Mouse (Mus musculus): Measurements from ENCODE around the gene Hmg20b. TPM values are rescaled to one million over a fixed set of nuclear protein-coding genes. Genes with fewer than 3 reads are reported as not detected.

Gene Hmg20b
- total and polyA plus RNA-seq, 3 experiments: 54.9 to 58.1 (median 55.6) TPM

DNA sequence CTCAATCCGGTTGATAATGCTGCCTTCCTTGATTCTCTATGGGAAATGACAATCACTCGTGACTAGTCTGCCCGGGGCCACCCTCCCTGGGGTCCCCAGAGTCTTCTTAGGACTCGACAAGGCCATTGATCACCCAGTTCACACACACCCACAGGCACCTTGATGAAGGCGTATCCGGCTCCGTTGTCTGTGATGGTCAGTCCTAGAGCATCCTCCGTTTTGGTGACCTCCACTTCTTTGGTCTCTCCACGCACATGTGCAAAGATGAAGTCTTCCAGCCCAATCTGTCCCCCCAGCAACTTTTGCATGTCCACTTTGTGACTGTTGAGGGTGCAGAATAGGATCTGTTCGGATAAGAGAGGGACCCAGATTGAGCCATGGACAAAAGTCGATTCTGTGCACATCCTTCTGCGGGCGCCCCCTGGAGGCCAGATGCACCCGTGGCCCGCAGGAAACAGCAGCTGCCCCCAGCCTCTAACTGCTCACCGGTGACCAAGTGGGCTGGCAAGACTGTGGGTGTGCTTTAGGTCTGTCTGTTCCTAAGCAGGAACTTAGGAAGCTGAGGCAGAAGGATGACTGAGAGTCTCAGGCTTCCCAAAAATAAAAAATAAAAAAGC, 8.8 kb downstream of the Hmg20b start:
- Histone ChIP-seq H3K27me3 (ENCODE audit: control insufficient read depth, insufficient read depth, low read length) (0 out of 2 replicates have a peak, but pooled peaks cover 2% of the 10 kb centered on the region), H3K9ac (ENCODE audit: low read depth, low read length) (no peak overlapping the region), H3K27ac (peak overlapping the region; percentile 11; the same call in 1 of the 2 replicates), H3K4me1 (ENCODE audit: control insufficient read depth, insufficient read depth, low read length) (peaks cover 7% of the 10 kb centered on the region), H3K36me3 (ENCODE audit: control insufficient read depth, insufficient read depth, low read length) (no peaks in the 10 kb centered on the region), H3K79me2 (replicated peaks; ENCODE audit: control insufficient read depth, insufficient read depth, low read length) (no peaks in the 10 kb centered on the region; the same call in 1 of the 2 replicates), H3K4me3 (no peak overlapping the region; the same call in 1 of the 2 replicates)
- intact Hi-C loops (cut with DNase I): loop anchor here (1.0 kb wide), 1 partner anchor 21 kb away; no protein-coding TSS in a partner anchor
- peak; percentile 97 for TF ChIP-seq CTCF (IDR thresholded peaks at IDR 0.05)
- TF ChIP-seq POLR2A (IDR thresholded peaks at IDR 0.05; ENCODE audit: insufficient read depth, low read depth, low read length): no peak
- TF ChIP-seq EP300 (IDR thresholded peaks at IDR 0.05; ENCODE audit: insufficient read depth, low read depth, low read length): 0 out of 2 replicates have a peak, but pooled peaks have one; percentile 18
- WGBS: 35% methylated on average over 16 of the region's 16 CpGs
- DNase-seq: peak; percentile 73 to 85

GRCm38 (mm10) chr10:81340551-81341332, 9.5 kb downstream of the Hmg20b start:
- Histone ChIP-seq H3K79me2 (replicated peaks; ENCODE audit: control insufficient read depth, insufficient read depth, low read length) (no peaks in the 10 kb centered on the region; the same call in 1 of the 2 replicates), H3K27ac (no peak overlapping the region), H3K9ac (ENCODE audit: low read depth, low read length) (no peak overlapping the region), H3K27me3 (ENCODE audit: control insufficient read depth, insufficient read depth, low read length) (0 out of 2 replicates have a peak, but pooled peaks cover 2% of the 10 kb centered on the region), H3K36me3 (ENCODE audit: control insufficient read depth, insufficient read depth, low read length) (no peaks in the 10 kb centered on the region), H3K4me3 (no peak overlapping the region), H3K4me1 (ENCODE audit: control insufficient read depth, insufficient read depth, low read length) (peaks cover 7% of the 10 kb centered on the region)
- TF ChIP-seq EP300 (IDR thresholded peaks at IDR 0.05; ENCODE audit: insufficient read depth, low read depth, low read length) (no peak), POLR2A (IDR thresholded peaks at IDR 0.05; ENCODE audit: insufficient read depth, low read depth, low read length) (no peak), CTCF (IDR thresholded peaks at IDR 0.05) (no peak)
- intact Hi-C loops (cut with DNase I): loop anchor here (1.0 kb wide), 1 partner anchor 20 kb away; no protein-coding TSS in a partner anchor
- WGBS: 59% methylated on average over 17 of the region's 17 CpGs
- DNase-seq: no peak

- WGBS: 90% methylated on average over 4 of the region's 4 CpGs
Measured at GRCm38 (mm10) chr10:81336558-81336957, 13.7 kb downstream of the Hmg20b start.

GRCm38 (mm10) chr10:81335393-81336340, 14.6 kb downstream of the Hmg20b start:
- H3K27ac ChIP-seq: no peak overlapping the region; the same call in 1 of the 2 replicates
- H3K36me3 ChIP-seq (ENCODE audit: control insufficient read depth, insufficient read depth, low read length): no peaks in the 10 kb centered on the region
- no peaks in the 10 kb centered on the region for H3K79me2 ChIP-seq (replicated peaks; ENCODE audit: control insufficient read depth, insufficient read depth, low read length)
- peaks cover 3% of the 10 kb centered on the region for H3K4me1 ChIP-seq (ENCODE audit: control insufficient read depth, insufficient read depth, low read length)
- no peaks in the 10 kb centered on the region for H3K27me3 ChIP-seq (ENCODE audit: control insufficient read depth, insufficient read depth, low read length)
- no peak for DNase-seq
- no peak overlapping the region for H3K9ac ChIP-seq (ENCODE audit: low read depth, low read length)
- intact Hi-C loops (cut with DNase I): no loop called here
- WGBS: 54% methylated on average over 18 of the region's 19 CpGs
- peak; percentile 3; the same call in 1 of the 2 replicates for TF ChIP-seq CTCF (IDR thresholded peaks at IDR 0.05)
- no peak for TF ChIP-seq POLR2A (IDR thresholded peaks at IDR 0.05; ENCODE audit: insufficient read depth, low read depth, low read length)
- H3K4me3 ChIP-seq: no peak overlapping the region

More at GRCm38 (mm10) chr10:81336558-81336957, 13.7 kb downstream of the Hmg20b start:
- no peaks in the 10 kb centered on the region for H3K79me2 ChIP-seq (replicated peaks; ENCODE audit: control insufficient read depth, insufficient read depth, low read length)
- no peaks in the 10 kb centered on the region for H3K27me3 ChIP-seq (ENCODE audit: control insufficient read depth, insufficient read depth, low read length)
- no peak overlapping the region for H3K4me3 ChIP-seq
- H3K36me3 ChIP-seq (ENCODE audit: control insufficient read depth, insufficient read depth, low read length): no peaks in the 10 kb centered on the region
- intact Hi-C loops (cut with DNase I): no loop called here
- peaks cover 3% of the 10 kb centered on the region for H3K4me1 ChIP-seq (ENCODE audit: control insufficient read depth, insufficient read depth, low read length)
- DNase-seq: no peak
- H3K27ac ChIP-seq: no peak overlapping the region
- TF ChIP-seq EP300 (IDR thresholded peaks at IDR 0.05; ENCODE audit: insufficient read depth, low read depth, low read length): no peak
- no peak for TF ChIP-seq CTCF (IDR thresholded peaks at IDR 0.05)
- TF ChIP-seq POLR2A (IDR thresholded peaks at IDR 0.05; ENCODE audit: insufficient read depth, low read depth, low read length): no peak
- H3K9ac ChIP-seq (ENCODE audit: low read depth, low read length): no peak overlapping the region

DNA sequence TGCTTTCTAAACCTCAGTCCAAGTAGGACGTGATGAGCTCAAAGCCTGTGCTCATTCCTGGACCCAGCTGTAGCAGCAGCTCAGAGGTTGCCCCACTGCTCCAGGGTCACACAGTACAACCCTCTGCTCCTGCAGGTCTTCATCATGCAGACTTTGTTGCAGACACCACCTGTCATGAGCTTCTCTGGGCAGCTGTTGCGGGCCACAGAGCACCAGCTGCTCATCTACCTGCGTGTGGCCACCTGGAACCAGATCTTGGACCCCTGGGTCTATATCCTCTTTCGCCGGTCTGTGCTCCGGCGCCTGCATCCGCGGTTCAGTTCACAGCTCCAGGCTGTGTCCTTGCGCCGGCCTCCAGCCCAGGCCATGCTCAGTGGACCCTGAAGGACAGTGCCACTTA, 16.0 kb downstream of the Hmg20b start:
- H3K36me3 ChIP-seq (ENCODE audit: control insufficient read depth, insufficient read depth, low read length): no peaks in the 10 kb centered on the region
- H3K27ac ChIP-seq: no peak overlapping the region
- intact Hi-C loops (cut with DNase I): no loop called here
- WGBS: 86% methylated on average over 11 of the region's 11 CpGs
- no peaks in the 10 kb centered on the region for H3K27me3 ChIP-seq (ENCODE audit: control insufficient read depth, insufficient read depth, low read length)
- H3K9ac ChIP-seq (ENCODE audit: low read depth, low read length): no peak overlapping the region
- no peaks in the 10 kb centered on the region for H3K79me2 ChIP-seq (replicated peaks; ENCODE audit: control insufficient read depth, insufficient read depth, low read length)
- no peak overlapping the region for H3K4me3 ChIP-seq
- TF ChIP-seq CTCF (IDR thresholded peaks at IDR 0.05) (no peak), EP300 (IDR thresholded peaks at IDR 0.05; ENCODE audit: insufficient read depth, low read depth, low read length) (no peak), POLR2A (IDR thresholded peaks at IDR 0.05; ENCODE audit: insufficient read depth, low read depth, low read length) (0 out of 2 replicates have a peak, but pooled peaks have one; percentile 9)
- DNase-seq: no peak
- peaks cover 12% of the 10 kb centered on the region for H3K4me1 ChIP-seq (ENCODE audit: control insufficient read depth, insufficient read depth, low read length)

All from heart, adult 2 months (tissue).